ENCODE assay signal across 10 mouse cellular contexts in the genomic region with DNA sequence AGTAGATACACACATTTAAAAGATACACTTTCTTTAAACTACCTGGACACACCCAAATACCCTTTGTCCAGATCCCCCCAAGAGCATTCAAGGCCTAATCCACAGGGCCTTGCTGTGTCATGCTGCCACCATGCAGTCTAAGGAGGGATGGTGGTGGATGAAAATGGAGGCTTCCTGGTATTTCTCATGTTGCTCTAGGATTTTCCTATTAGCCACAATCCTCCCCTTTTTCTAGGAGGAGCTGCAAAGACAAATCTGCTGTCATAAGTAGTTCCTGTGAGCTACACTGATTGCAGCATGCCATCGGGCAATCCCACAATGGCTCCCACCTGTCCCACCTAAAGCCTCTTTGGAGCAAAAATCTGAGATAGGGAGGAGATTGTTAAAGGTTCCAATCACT. TPM values are rescaled to one million over a fixed set of nuclear protein-coding genes. Genes with fewer than 3 reads are reported as not detected.
A peak's percentile ranks its signal among the peaks of the same experiment; 100 is the strongest.
DNase-seq lines count a peak whose midpoint lies in the region; ATAC-seq and TF ChIP-seq lines count a peak whose summit lies in the region.
"Had no signal": no experiment of that assay in that cellular context is flagged by ENCODE, and none has a peak within 500 bp of the region (broad histone marks: within the 10 kb centered on the region; RNA-seq: fewer than 3 reads in every experiment).

No protein-coding gene starts in this region.

- H3K36me3 ChIP-seq in heart, embryonic 12.5 days: peaks cover 45% of the 10 kb centered on the region
- H3K36me3 ChIP-seq in MEL (ENCODE audit: control insufficient read depth in 1 of 2, insufficient read depth in 2 of 2, low read length in 2 of 2): peaks cover 6 to 27% of the 10 kb centered on the region in 2 experiments
- no peaks in the 10 kb centered on the region for H3K36me3 ChIP-seq in hindbrain, embryonic 11.5 days (ENCODE audit: control insufficient read depth, insufficient read depth, low read length)
- peaks cover 41% of the 10 kb centered on the region for H3K36me3 ChIP-seq in midbrain, embryonic 13.5 days

- peaks cover 56% of the 10 kb centered on the region for H3K79me2 ChIP-seq in MEL (ENCODE audit: control insufficient read depth, insufficient read depth, low read length, poor library complexity)

- no peak for TF ChIP-seq EP300 in MEL (IDR thresholded peaks at IDR 0.05; ENCODE audit: low read depth in 1 of 2, low read length in 2 of 2)

- no peak overlapping the region for H3K27ac ChIP-seq in heart, embryonic 12.5 days (ENCODE audit: poor library complexity, severe bottlenecking)
- H3K27ac ChIP-seq in MEL (ENCODE audit: control insufficient read depth, low read depth, low read length): no peak overlapping the region
- H3K27ac ChIP-seq in hindbrain, embryonic 11.5 days (ENCODE audit: low read depth, low read length): peak overlapping the region; percentile 89
- peak overlapping the region; percentile 97 for H3K27ac ChIP-seq in midbrain, embryonic 13.5 days

- H3K9me3 ChIP-seq in heart, embryonic 12.5 days (replicated peaks): no peaks in the 10 kb centered on the region
- H3K9me3 ChIP-seq in MEL (replicated peaks; ENCODE audit: insufficient read depth, low read length): no peaks in the 10 kb centered on the region
- no peaks in the 10 kb centered on the region for H3K9me3 ChIP-seq in hindbrain, embryonic 11.5 days (ENCODE audit: control insufficient read depth, low read length)
- no peaks in the 10 kb centered on the region for H3K9me3 ChIP-seq in midbrain, embryonic 13.5 days

- no peak for TF ChIP-seq CTCF in MEL (IDR thresholded peaks at IDR 0.05 in 2 of 3, conservative IDR thresholded peaks at IDR 0.05 in 1 of 3; ENCODE audit: control insufficient read depth in 1 of 3, insufficient read depth in 1 of 3, low read depth in 2 of 3, low read length in 3 of 3, poor library complexity in 1 of 3, severe bottlenecking in 1 of 3)

- ATAC-seq in heart, embryonic 12.5 days (ENCODE audit: insufficient number of reproducible peaks, low FRiP score): no peak
- no peak for ATAC-seq in hindbrain, embryonic 11.5 days (ENCODE audit: low FRiP score)
- no peak for ATAC-seq in midbrain, embryonic 13.5 days
- no peak for ATAC-seq in erythroid progenitor cell, adult 5-6 weeks (replicated peaks; ENCODE audit: low FRiP score, poor library complexity, severe bottlenecking)
- ATAC-seq: Patski had no signal

- no peak for DNase-seq in heart, adult 9 months (ENCODE audit: low spot score in 2 of 2)
- no peak for DNase-seq in MEL (ENCODE audit: low read depth, low spot score)
- no peak for DNase-seq in hindbrain, embryonic 11.5 days (ENCODE audit: low spot score)
- no peak for DNase-seq in layer of hippocampus, adult 8-10 months (ENCODE audit: low spot score in 2 of 2)
- DNase-seq in cerebellum, postnatal 25 days: no peak
- DNase-seq: right cerebral cortex, adult 18-20 months had no signal

- H3K4me3 ChIP-seq in heart, embryonic 12.5 days: peak overlapping the region; percentile 97
- peak overlapping the region; percentile 1 to 73; a peak in 2 of 4 replicates for H3K4me3 ChIP-seq in MEL (ENCODE audit: control insufficient read depth in 1 of 2, insufficient read depth in 1 of 2, low read depth in 2 of 2, low read length in 2 of 2)
- H3K4me3 ChIP-seq in hindbrain, embryonic 11.5 days (ENCODE audit: low read depth, low read length): peak overlapping the region; percentile 68
- H3K4me3 ChIP-seq in midbrain, embryonic 13.5 days (replicated peaks): peak overlapping the region; percentile 91

- peak overlapping the region; percentile 56 for H3K4me2 ChIP-seq in heart, embryonic 12.5 days
- H3K4me2 ChIP-seq in hindbrain, embryonic 11.5 days (replicated peaks; ENCODE audit: low read depth, low read length): peak overlapping the region; percentile 89
- H3K4me2 ChIP-seq in midbrain, embryonic 13.5 days (replicated peaks): peak overlapping the region; percentile 89

- peaks cover 53% of the 10 kb centered on the region for H3K4me1 ChIP-seq in heart, embryonic 12.5 days (replicated peaks)
- H3K4me1 ChIP-seq in MEL (ENCODE audit: control insufficient read depth in 1 of 2, insufficient read depth in 2 of 2, low read length in 2 of 2): peaks cover 16 to 21% of the 10 kb centered on the region in 2 experiments
- H3K4me1 ChIP-seq in hindbrain, embryonic 11.5 days (replicated peaks; ENCODE audit: control insufficient read depth, insufficient read depth, low read length): peaks cover 11% of the 10 kb centered on the region
- peaks cover 67% of the 10 kb centered on the region for H3K4me1 ChIP-seq in midbrain, embryonic 13.5 days (replicated peaks)

- H3K9ac ChIP-seq in heart, embryonic 12.5 days: peak overlapping the region; percentile 64; the same call in 1 of the 2 replicates
- peak overlapping the region; percentile 3; the same call in 1 of the 2 replicates for H3K9ac ChIP-seq in MEL (ENCODE audit: control insufficient read depth, low read depth, low read length, poor library complexity, severe bottlenecking)
- H3K9ac ChIP-seq in hindbrain, embryonic 11.5 days (ENCODE audit: low read depth, low read length): peak overlapping the region; percentile 74
- peak overlapping the region; percentile 94 for H3K9ac ChIP-seq in midbrain, embryonic 13.5 days (replicated peaks)

- TF ChIP-seq RAD21 in MEL (IDR thresholded peaks at IDR 0.05; ENCODE audit: low read depth, low read length): no peak

- WGBS in heart, embryonic 12.5 days: 43% methylated on average over 1 of the region's 1 CpGs
- 28% methylated on average over 1 of the region's 1 CpGs for WGBS in hindbrain, embryonic 11.5 days
- 21% methylated on average over 1 of the region's 1 CpGs for WGBS in midbrain, embryonic 13.5 days

- no peaks in the 10 kb centered on the region for H3K27me3 ChIP-seq in heart, embryonic 12.5 days (replicated peaks)
- H3K27me3 ChIP-seq in MEL (ENCODE audit: control insufficient read depth in 1 of 2, insufficient read depth in 2 of 2, low read length in 2 of 2): no peaks in the 10 kb centered on the region
- no peaks in the 10 kb centered on the region for H3K27me3 ChIP-seq in hindbrain, embryonic 11.5 days (ENCODE audit: control insufficient read depth, insufficient read depth, low read length)
- no peaks in the 10 kb centered on the region for H3K27me3 ChIP-seq in midbrain, embryonic 13.5 days
- H3K27me3 ChIP-seq: Patski had no signal

- TF ChIP-seq POLR2A in MEL (IDR thresholded peaks at IDR 0.05; ENCODE audit: control insufficient read depth in 1 of 2, insufficient read depth in 1 of 2, low read depth in 1 of 2, low read length in 2 of 2, poor library complexity in 1 of 2): no peak

RNA-seq across cellular contexts. Expression of a gene that starts 1.3 kb away (rescaled TPM):
- 60.9 and 62.1 TPM in 2 replicates for polyA plus RNA-seq in heart, embryonic 12.5 days (2016; fragmentation: Nextera tagmentation; extraction: Ambion mirVana)
- total RNA-seq in MEL (2012; rRNA removed): 238 and 341 TPM in 2 replicates
- 100 to 1,000 TPM in 1 of 2 experiments, not detected in 1; 472 TPM for polyA plus RNA-seq in MEL (2012; ENCODE audit: insufficient read depth in 1 of 2, insufficient read length in 2 of 2, low read depth in 1 of 2, low replicate concordance in 2 of 2, missing spikeins in 1 of 2)
- 110 and 117 TPM in 2 replicates for polyA plus RNA-seq in hindbrain, embryonic 11.5 days (2014; fragmentation: Nextera tagmentation; extraction: Ambion mirVana)
- polyA plus RNA-seq in midbrain, embryonic 13.5 days (2015; fragmentation: Nextera tagmentation; extraction: Ambion mirVana): 66.8 and 68.4 TPM in 2 replicates
- total RNA-seq in erythroid progenitor cell, adult 5-6 weeks (2015; ENCODE audit: low replicate concordance): 30.3 and 31.9 TPM in 2 replicates
- total RNA-seq in erythroid progenitor cell, adult 5-6 weeks (2017; ENCODE audit: low replicate concordance): 22.7 and 23.4 TPM in 2 replicates
- total RNA-seq in layer of hippocampus, adult 8-10 months (2022): 10 to 100 TPM; 72.9 to 79.5 (median 77.2) TPM

RNA-seq across cellular contexts. Expression of a gene that starts 4.8 kb away (rescaled TPM):
- 12.8 and 13.6 TPM in 2 replicates for polyA plus RNA-seq in heart, embryonic 12.5 days (2016; fragmentation: Nextera tagmentation; extraction: Ambion mirVana)
- 6.7 and 7.3 TPM in 2 replicates for total RNA-seq in MEL (2012; rRNA removed)
- 10 to 100 TPM in 1 of 2 experiments, not detected in 1; 24.6 TPM for polyA plus RNA-seq in MEL (2012; ENCODE audit: insufficient read depth in 1 of 2, insufficient read length in 2 of 2, low read depth in 1 of 2, low replicate concordance in 2 of 2, missing spikeins in 1 of 2)
- polyA plus RNA-seq in hindbrain, embryonic 11.5 days (2014; fragmentation: Nextera tagmentation; extraction: Ambion mirVana): 171 and 203 TPM in 2 replicates
- 253 and 276 TPM in 2 replicates for polyA plus RNA-seq in midbrain, embryonic 13.5 days (2015; fragmentation: Nextera tagmentation; extraction: Ambion mirVana)
- total RNA-seq in erythroid progenitor cell, adult 5-6 weeks (2015; ENCODE audit: low replicate concordance): 1.8 TPM in 1 of 2 replicates, not detected in the other
- 0.64 and 1.2 TPM in 2 replicates for total RNA-seq in erythroid progenitor cell, adult 5-6 weeks (2017; ENCODE audit: low replicate concordance)
- total RNA-seq in layer of hippocampus, adult 8-10 months (2022): 100 to 1,000 TPM; 265 to 305 (median 277) TPM

RNA-seq across cellular contexts. Expression of a gene that starts 9.5 kb away (rescaled TPM):
- 7.7 and 8.9 TPM in 2 replicates for polyA plus RNA-seq in heart, embryonic 12.5 days (2016; fragmentation: Nextera tagmentation; extraction: Ambion mirVana)
- total RNA-seq in MEL (2012; rRNA removed): 78.7 and 82.2 TPM in 2 replicates
- polyA plus RNA-seq in MEL (2012; ENCODE audit: insufficient read depth in 1 of 2, insufficient read length in 2 of 2, low read depth in 1 of 2, low replicate concordance in 2 of 2, missing spikeins in 1 of 2): 10 to 100 TPM; 72.2 to 92.8 TPM
- 6.1 and 9.7 TPM in 2 replicates for polyA plus RNA-seq in hindbrain, embryonic 11.5 days (2014; fragmentation: Nextera tagmentation; extraction: Ambion mirVana)
- 5.5 and 5.7 TPM in 2 replicates for polyA plus RNA-seq in midbrain, embryonic 13.5 days (2015; fragmentation: Nextera tagmentation; extraction: Ambion mirVana)
- total RNA-seq in erythroid progenitor cell, adult 5-6 weeks (2015; ENCODE audit: low replicate concordance): 98.9 and 104 TPM in 2 replicates
- total RNA-seq in erythroid progenitor cell, adult 5-6 weeks (2017; ENCODE audit: low replicate concordance): 157 and 160 TPM in 2 replicates
- total RNA-seq in layer of hippocampus, adult 8-10 months (2022): 10 to 100 TPM; 15.7 to 18.0 (median 17.5) TPM

RNA-seq across cellular contexts. Expression of a gene that starts 14.2 kb away (rescaled TPM):
- 0.53 and 0.64 TPM in 2 replicates for polyA plus RNA-seq in heart, embryonic 12.5 days (2016; fragmentation: Nextera tagmentation; extraction: Ambion mirVana)
- total RNA-seq in MEL (2012; rRNA removed): 0.08 TPM in 1 of 2 replicates, not detected in the other
- under 1 TPM in 1 of 2 experiments, not detected in 1; 0.18 TPM for polyA plus RNA-seq in MEL (2012; ENCODE audit: insufficient read depth in 1 of 2, insufficient read length in 2 of 2, low read depth in 1 of 2, low replicate concordance in 2 of 2, missing spikeins in 1 of 2)
- polyA plus RNA-seq in hindbrain, embryonic 11.5 days (2014; fragmentation: Nextera tagmentation; extraction: Ambion mirVana): 0.21 TPM in 1 of 2 replicates, not detected in the other
- polyA plus RNA-seq in midbrain, embryonic 13.5 days (2015; fragmentation: Nextera tagmentation; extraction: Ambion mirVana): 0.23 and 0.26 TPM in 2 replicates
- total RNA-seq in erythroid progenitor cell, adult 5-6 weeks (2015; ENCODE audit: low replicate concordance): not detected in 2 replicates
- total RNA-seq in erythroid progenitor cell, adult 5-6 weeks (2017; ENCODE audit: low replicate concordance): not detected in 2 replicates
- under 1 TPM in 3 of 4 experiments, not detected in 1; 0.25 to 0.45 (median 0.41) TPM for total RNA-seq in layer of hippocampus, adult 8-10 months (2022)

RNA-seq across cellular contexts. Expression of a gene that starts 23.8 kb away (rescaled TPM):
- not detected in 2 replicates for polyA plus RNA-seq in heart, embryonic 12.5 days (2016; fragmentation: Nextera tagmentation; extraction: Ambion mirVana)
- total RNA-seq in MEL (2012; rRNA removed): 0.19 and 0.20 TPM in 2 replicates
- polyA plus RNA-seq in MEL (2012; ENCODE audit: insufficient read depth in 1 of 2, insufficient read length in 2 of 2, low read depth in 1 of 2, low replicate concordance in 2 of 2, missing spikeins in 1 of 2): under 1 TPM in 1 of 2 experiments, not detected in 1; 0.43 TPM
- polyA plus RNA-seq in hindbrain, embryonic 11.5 days (2014; fragmentation: Nextera tagmentation; extraction: Ambion mirVana): 0.61 and 0.73 TPM in 2 replicates
- 0.17 TPM in 1 of 2 replicates, not detected in the other for polyA plus RNA-seq in midbrain, embryonic 13.5 days (2015; fragmentation: Nextera tagmentation; extraction: Ambion mirVana)
- not detected in 2 replicates for total RNA-seq in erythroid progenitor cell, adult 5-6 weeks (2015; ENCODE audit: low replicate concordance)
- total RNA-seq in erythroid progenitor cell, adult 5-6 weeks (2017; ENCODE audit: low replicate concordance): not detected in 2 replicates
- total RNA-seq in layer of hippocampus, adult 8-10 months (2022): under 1 TPM in 3 of 4 experiments, not detected in 1; 0.43 to 0.95 (median 0.63) TPM

Comparison
In these comparisons a context has a peak if more than half of its experiments do, and no peak if none do; other contexts are left out.
1. H3K27ac ChIP-seq: peak in hindbrain, embryonic 11.5 days (single experiment) and midbrain, embryonic 13.5 days (single experiment); none in heart, embryonic 12.5 days (single experiment) and MEL (single experiment).
2. H3K4me3 ChIP-seq: peak in every context shown above with its lines; median percentile 97 in heart, embryonic 12.5 days; 91 in midbrain, embryonic 13.5 days; 68 in hindbrain, embryonic 11.5 days; 37 in MEL.
3. H3K9ac ChIP-seq: peak in every context shown above with its lines; median percentile 94 in midbrain, embryonic 13.5 days; 74 in hindbrain, embryonic 11.5 days; 64 in heart, embryonic 12.5 days; 3 in MEL.
4. Peak in every context shown above with its lines, with median percentiles within 50 percentile points of each other: H3K4me2 ChIP-seq.